Mouse (Mus musculus) layer of hippocampus, postnatal 10 days (tissue): ENCODE results near the gene Olfr1122. TPM values are rescaled to one million over a fixed set of nuclear protein-coding genes. Genes with fewer than 3 reads are reported as not detected.
"Not testable (repeated sequence)": the region's sequence is repeated elsewhere in the genome, so short reads cannot be mapped to it uniquely, and the experiment has no call there.

Experiments used
- DNase-seq, 2 experiments: peaks; one replicate each; pipeline ENCODE4 v3.0.0; 2021; ENCODE audit warnings: low spot score in 2 of 2
- long read RNA-seq: library from polyadenylated mRNA; stranded (forward); transcript quantifications from one replicate; pipeline ENCODE4 v2.0.0, GENCODE M21; 2023
- total RNA-seq, 2 experiments: library from RNA; stranded (reverse); gene quantifications; 2 replicates each; pipeline ENCODE4 v1.2.3; 2021

The Olfr1122 gene
- not detected for total RNA-seq
- long read RNA-seq = 0 reads

DNA sequence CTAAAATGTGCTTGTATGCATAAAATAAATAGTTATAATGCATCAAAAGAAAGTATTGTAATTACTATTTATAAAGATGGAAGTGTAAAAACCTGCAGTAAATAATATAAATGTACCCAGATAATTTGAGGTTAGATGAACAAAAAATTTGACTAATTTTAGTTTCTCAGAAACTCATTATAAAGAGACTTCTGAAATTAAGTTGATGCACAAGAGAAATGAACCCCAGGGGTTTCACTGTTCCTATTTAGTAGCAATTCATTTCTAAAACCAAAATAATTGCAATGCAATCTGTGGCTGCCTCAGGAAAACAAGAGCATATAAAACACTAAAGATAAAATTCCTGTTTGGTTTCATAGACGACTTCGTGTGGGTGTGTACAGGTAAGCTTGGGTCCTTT is at the start of gene Olfr1122:
Gene Olfr1122, plus strand, starts transcription at position 301 of the 400 bp plus-strand sequence.
- DNase-seq = no peak

DNA sequence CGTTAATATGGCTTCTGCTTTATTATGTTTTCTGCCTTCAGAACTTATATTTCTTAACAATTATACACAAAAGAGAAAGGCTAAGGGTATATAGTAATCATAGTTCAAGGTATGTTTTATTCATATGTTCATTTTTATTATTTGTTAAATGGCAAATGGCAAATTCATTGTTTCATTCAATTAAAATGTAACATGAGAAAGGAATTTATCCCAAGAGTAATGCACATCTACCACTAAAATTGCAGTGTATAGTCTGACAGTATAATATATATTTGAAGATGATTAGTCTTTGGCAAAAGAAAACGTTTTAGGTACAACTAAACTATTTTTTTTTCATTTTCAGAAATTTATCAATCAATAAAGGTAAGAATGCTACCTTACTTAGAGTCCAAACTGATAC is 31.1 kb upstream of the Olfr1122 start, which contains the start of gene Olfr1120:
Gene Olfr1120, plus strand, starts transcription at position 301 of the 400 bp plus-strand sequence.
- DNase-seq = no peak

DNA sequence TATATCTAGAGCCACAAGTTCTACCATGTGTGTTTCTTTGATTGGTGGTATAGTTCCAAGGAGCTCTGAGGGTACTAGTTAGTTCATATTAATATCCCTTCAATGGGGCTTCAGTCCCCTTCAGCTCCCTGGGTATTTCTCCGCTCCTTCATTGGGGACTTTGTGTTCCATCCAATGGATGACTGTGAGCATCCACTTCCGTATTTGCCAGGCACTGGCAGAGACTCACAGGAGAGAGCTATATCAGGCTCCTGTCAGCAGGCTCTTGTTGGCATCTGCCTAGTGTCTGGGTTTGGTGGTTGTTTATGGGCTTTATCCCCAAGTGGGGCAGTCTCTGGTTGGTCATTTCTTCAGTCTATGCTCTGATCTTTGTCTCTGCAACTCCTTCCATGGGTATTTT is 25.5 kb upstream of the Olfr1122 start:
- DNase-seq = not testable (repeated sequence)

DNA sequence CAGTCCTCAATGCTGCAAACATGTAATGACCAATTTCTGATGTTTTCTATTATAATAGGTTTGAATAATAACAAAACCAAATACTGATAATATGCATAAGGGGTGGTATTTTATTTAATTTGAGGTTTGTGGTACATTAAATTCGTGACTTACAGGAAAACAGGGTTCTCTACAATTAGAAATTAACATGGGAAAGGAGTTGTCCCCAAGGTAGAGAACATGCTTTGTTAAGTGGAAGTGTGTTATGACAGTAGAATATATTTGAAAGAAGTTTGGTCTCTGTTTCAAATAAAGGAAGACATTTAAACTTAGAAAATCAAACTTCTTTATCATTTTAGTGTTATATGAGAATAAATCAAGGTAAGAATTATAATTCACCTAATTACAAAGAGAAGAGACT is 16.1 kb upstream of the Olfr1122 start, which contains the start of gene Olfr1121:
Gene Olfr1121, plus strand, starts transcription at position 301 of the 400 bp plus-strand sequence.
- no peak for DNase-seq

DNA sequence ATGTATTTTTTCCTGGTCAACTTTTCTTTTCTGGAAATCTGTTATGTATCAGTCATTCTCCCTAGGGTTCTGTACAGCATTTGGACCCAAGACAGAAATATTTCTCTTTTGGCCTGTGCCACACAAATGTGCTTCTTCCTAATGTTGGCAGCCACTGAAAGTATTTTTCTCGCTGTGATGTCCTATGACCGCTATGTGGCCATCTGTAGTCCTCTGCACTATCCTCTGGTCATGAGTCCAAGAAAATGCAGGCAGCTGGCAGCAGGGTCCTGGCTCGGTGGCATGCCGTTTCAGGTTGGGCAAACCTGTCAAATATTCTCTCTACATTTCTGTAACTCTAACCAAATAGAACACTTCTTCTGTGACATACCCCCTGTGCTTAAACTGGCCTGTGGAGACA is 13.9 kb upstream of the Olfr1122 start:
- no peak for DNase-seq

DNA sequence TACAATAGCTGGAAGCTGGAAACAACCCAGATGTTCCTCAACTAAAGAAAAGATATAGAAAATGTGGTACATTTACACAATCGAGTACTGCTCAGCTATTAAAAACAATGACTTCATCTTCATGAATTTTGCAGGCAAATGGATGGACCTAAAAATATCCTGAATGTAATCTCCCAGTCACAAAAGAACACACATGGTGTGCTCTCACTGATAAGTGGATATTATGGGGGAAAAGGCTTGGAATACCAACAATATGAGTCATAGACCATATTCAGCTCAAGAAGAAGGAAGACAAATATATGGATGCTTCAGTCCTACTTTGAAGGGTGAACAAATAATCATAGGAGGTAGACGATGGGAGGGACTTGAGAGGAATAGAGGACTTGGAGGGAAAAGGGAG is 1.7 kb upstream of the Olfr1122 start:
- no peak for DNase-seq

DNA sequence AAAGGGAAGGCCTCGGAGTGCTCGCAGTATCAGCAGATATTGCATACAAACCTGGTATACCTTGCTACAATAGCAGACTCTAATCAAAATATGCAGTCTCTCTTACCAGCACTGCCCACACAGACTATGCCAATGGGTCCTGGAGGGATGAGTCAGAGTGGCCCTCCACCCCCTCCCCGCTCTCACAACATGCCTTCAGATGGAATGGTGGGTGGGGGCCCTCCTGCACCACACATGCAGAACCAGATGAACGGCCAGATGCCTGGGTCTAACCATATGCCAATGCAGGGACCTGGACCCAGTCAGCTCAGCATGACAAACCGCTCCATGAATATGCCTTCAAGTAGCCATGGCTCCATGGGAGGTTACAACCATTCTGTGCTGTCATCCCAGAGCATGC is 8.0 kb downstream of the Olfr1122 start:
- DNase-seq = not testable (repeated sequence)

DNA sequence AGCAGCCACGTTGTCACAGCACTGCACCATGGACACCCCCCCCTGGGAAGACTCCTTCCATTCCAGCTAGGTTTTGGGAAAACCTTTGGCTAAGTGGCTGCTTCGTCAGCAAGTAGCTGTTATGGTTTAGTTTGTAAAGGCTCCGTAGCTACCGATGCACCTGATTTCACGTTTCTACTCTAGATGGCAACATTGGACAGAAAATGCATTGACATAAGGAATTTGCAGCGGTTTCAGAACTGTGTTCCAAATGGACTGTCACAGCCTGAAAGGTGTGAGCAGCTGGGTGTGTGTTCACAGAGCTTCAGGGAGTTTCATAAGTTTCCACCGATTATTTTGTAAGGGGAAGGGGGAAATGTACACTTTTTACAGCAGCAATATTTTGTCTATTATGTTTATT is 9.0 kb downstream of the Olfr1122 start:
- DNase-seq = not testable (repeated sequence)

DNA sequence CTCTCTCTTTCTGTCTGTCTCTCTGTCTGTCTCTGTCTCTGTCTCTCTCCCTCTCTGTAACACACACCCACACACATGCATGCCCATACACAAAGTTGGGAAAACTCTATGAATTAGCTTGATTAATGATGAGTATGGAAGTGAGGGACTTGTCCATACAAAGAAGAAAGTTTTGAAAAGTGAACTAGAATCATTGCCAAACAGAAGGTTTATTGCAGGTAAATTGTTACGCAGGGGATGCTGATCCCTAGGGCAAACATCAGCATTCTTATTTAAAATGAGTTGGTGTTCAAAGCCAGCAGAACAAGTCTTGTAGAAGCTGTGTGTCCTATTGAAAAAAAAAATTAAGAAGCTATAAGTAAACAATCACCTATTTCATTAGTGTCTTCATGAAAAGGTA is 30.7 kb downstream of the Olfr1122 start, which contains the start of gene Olfr1123:
Gene Olfr1123, plus strand, starts transcription at position 301 of the 400 bp plus-strand sequence.
- no peak for DNase-seq

DNA sequence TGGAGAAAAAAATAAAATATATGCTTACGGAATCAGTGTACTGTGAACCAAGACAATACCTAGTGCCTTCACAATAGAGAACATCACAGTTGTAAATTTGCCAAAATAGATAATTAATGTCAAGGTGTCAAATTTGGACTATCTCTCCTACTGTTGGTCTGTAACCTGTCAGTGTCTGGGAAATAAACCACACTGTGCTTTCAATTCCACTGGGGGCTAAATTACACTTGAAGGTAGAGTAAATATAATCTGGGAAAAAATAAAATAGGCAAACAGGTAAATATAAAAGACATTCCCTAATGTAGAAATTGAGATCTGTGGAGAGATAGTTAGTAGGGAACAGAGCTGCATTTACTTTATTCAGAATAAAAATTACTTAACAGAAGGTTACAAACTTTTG is 44.3 kb downstream of the Olfr1122 start, which contains the start of gene Olfr1124:
Gene Olfr1124, plus strand, starts transcription at position 301 of the 400 bp plus-strand sequence.
- no peak for DNase-seq

DNA sequence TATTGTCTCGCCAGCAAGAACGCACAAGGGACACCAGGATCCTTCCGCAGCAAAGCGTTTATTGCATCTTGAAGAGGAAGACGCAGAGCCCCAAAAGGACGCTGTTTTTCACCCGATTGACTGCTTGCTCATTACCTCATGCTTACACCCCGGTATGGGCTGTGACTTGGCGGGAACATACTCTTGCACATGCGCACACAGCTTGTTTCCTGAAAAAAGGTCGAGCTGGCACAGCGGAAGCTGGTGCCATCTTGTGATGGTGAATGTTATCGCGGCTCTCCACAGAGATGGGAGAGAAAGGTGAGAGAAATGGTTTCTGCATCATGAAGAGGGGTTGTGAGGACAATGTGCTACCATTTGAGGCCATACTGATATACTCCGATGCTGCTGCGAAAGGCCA is 52.1 kb downstream of the Olfr1122 start:
- no peak for DNase-seq

Other genes starting within 250 kb of the Olfr1122 start
- gene Olfr1110, start 245.5 kb upstream of the Olfr1122 start, total RNA-seq = not detected
- gene Olfr1111, start 233.2 kb upstream of the Olfr1122 start, total RNA-seq = not detected
- gene Olfr1112, start 198.1 kb upstream of the Olfr1122 start, total RNA-seq = not detected
- not detected for gene Olfr1113, start 176.9 kb upstream of the Olfr1122 start, total RNA-seq
- gene Olfr1115, start 137.8 kb upstream of the Olfr1122 start, total RNA-seq = not detected
- not detected for gene Olfr1116, start 118.3 kb upstream of the Olfr1122 start, total RNA-seq
- not detected for gene Olfr1118, start 78.3 kb upstream of the Olfr1122 start, total RNA-seq
- gene Olfr1120, start 31.0 kb upstream of the Olfr1122 start, total RNA-seq = not detected
- gene Olfr1121, start 16.0 kb upstream of the Olfr1122 start, total RNA-seq = not detected
- gene Olfr1123, start 30.8 kb downstream of the Olfr1122 start, total RNA-seq = not detected
- not detected for gene Olfr1124, start 44.4 kb downstream of the Olfr1122 start, total RNA-seq
- not detected for gene Olfr1126, start 68.1 kb downstream of the Olfr1122 start, total RNA-seq
- gene Pramel7, start 111.2 kb downstream of the Olfr1122 start, total RNA-seq = not detected
- not detected for gene Pramel6, start 120.7 kb downstream of the Olfr1122 start, total RNA-seq
- not detected for gene Olfr153, start 145.9 kb downstream of the Olfr1122 start, total RNA-seq
- gene Olfr1128, start 159.7 kb downstream of the Olfr1122 start, total RNA-seq = not detected
- not detected for gene Olfr1129, start 188.1 kb downstream of the Olfr1122 start, total RNA-seq
- not detected for gene Olfr1130, start 220.4 kb downstream of the Olfr1122 start, total RNA-seq
- not detected for gene Olfr1131, start 241.3 kb downstream of the Olfr1122 start, total RNA-seq